Mouse (Mus musculus) G1E (cell line): Measurements from ENCODE around the gene Pdlim5.

Experiments
- CTCF ChIP-seq: IDR thresholded peaks from 2 replicates; pipeline ENCODE4 v1.5.1; 2012; ENCODE audit warnings: low read depth, low read length, inconsistent platforms, mixed read lengths
- TAL1 ChIP-seq: conservative IDR thresholded peaks from 2 replicates; pipeline ENCODE4 v1.6.1; 2012; ENCODE audit warnings: low read depth, low read length, inconsistent platforms, mixed read lengths

DNA sequence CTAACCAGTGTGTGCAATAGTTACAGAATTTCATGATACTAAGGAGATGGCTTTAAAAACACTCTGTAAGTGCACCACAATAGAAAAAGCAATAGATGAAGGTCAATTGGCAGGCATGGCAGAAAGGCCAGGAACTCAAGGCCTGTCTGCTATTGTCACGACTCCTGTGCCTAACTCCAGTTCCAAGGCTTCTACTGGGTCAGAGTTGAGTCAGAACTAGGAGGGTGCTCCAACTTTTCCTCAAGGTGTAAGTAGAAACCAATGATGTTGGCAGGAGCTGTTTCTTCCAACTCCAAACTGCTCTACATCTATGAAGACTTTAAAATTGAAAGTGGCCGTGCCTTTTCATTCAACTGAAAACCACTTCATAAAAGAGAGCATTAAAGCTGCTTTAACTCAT is 54.8 kb downstream of the Pdlim5 start:
- TF ChIP-seq TAL1, result no peak
- no peak for TF ChIP-seq CTCF
